ENCODE assay signal across 17 mouse cellular contexts in genomic region chr3:34168087-34168486, GRCm38 (mm10).
"Had no signal": no experiment of that assay in that cellular context is flagged by ENCODE, and none has a peak within 500 bp of the region (broad histone marks: within the 10 kb centered on the region; RNA-seq: fewer than 3 reads in every experiment).

No protein-coding gene starts in this region.

- H3K27me3 ChIP-seq: lung, embryonic 15.5 days; megakaryocyte, embryonic 14.5 days; midbrain, embryonic 13.5 days; midbrain, embryonic 15.5 days; neural tube, embryonic 12.5 days; stomach, embryonic 15.5 days had no signal

- H3K9me3 ChIP-seq: lung, embryonic 15.5 days; midbrain, embryonic 13.5 days; midbrain, embryonic 15.5 days; neural tube, embryonic 12.5 days; stomach, embryonic 15.5 days had no signal

- H3K36me3 ChIP-seq: lung, embryonic 15.5 days; midbrain, embryonic 13.5 days; midbrain, embryonic 15.5 days; neural tube, embryonic 12.5 days; stomach, embryonic 15.5 days had no signal

- ATAC-seq: lung, postnatal 0 days; midbrain, embryonic 13.5 days; midbrain, embryonic 15.5 days had no signal

- H3K4me1 ChIP-seq: lung, embryonic 15.5 days; megakaryocyte, embryonic 14.5 days; neural tube, embryonic 12.5 days; stomach, embryonic 15.5 days had no signal

- H3K4me2 ChIP-seq: lung, embryonic 15.5 days; midbrain, embryonic 11.5 days; midbrain, embryonic 13.5 days; midbrain, embryonic 15.5 days; neural tube, embryonic 12.5 days; stomach, embryonic 15.5 days had no signal

- H3K4me3 ChIP-seq: lung, embryonic 15.5 days; megakaryocyte, embryonic 14.5 days; midbrain, embryonic 13.5 days; midbrain, embryonic 15.5 days; neural tube, embryonic 12.5 days; stomach, embryonic 15.5 days had no signal

- DNase-seq: lung, adult 2 months; lung, postnatal 14 days; lung, postnatal 36 days; right cerebral cortex, postnatal 14 days; thymus, adult 2 months; thymus, postnatal 25 days; thymus, postnatal 4 days had no signal

- H3K27ac ChIP-seq: lung, embryonic 15.5 days; macrophage; midbrain, embryonic 13.5 days; midbrain, embryonic 15.5 days; neural tube, embryonic 12.5 days; stomach, embryonic 15.5 days; stomach, postnatal 0 days had no signal

- H3K9ac ChIP-seq: lung, embryonic 15.5 days; midbrain, embryonic 13.5 days; midbrain, embryonic 15.5 days; neural tube, embryonic 12.5 days; stomach, embryonic 15.5 days had no signal
